Mouse (Mus musculus) testis, adult 2 months (tissue): ENCODE measurements around the gene Fam189b. TPM values are rescaled to one million over a fixed set of nuclear protein-coding genes. Genes with fewer than 3 reads are reported as not detected.
"Not testable (repeated sequence)": the region's sequence is repeated elsewhere in the genome, so short reads cannot be mapped to it uniquely, and the experiment has no call there.

ENCODE experiments used
- H3K27ac ChIP-seq: fragments of 200-500 bp; 2 replicates; pipeline ENCODE4 v1.5.1; 2012; ENCODE audit warnings: low read depth, low read length; ENCODE audit not compliant: control insufficient read depth, insufficient read depth
- H3K27me3 ChIP-seq: fragments of 200-500 bp; 2 replicates; pipeline ENCODE4 v1.6.1; 2012; ENCODE audit warnings: mild to moderate bottlenecking, low read length, moderate library complexity; ENCODE audit not compliant: control insufficient read depth, insufficient read depth
- H3K36me3 ChIP-seq: fragments of 200-500 bp; 2 replicates; pipeline ENCODE4 v1.6.1; 2012; ENCODE audit warnings: mild to moderate bottlenecking, low read length; ENCODE audit not compliant: control insufficient read depth, insufficient read depth
- H3K4me1 ChIP-seq: fragments of 200-500 bp; 2 replicates; pipeline ENCODE4 v1.6.1; 2012; ENCODE audit warnings: low read length; ENCODE audit not compliant: control insufficient read depth, insufficient read depth
- H3K4me3 ChIP-seq: fragments of 200-500 bp; 2 replicates; pipeline ENCODE4 v1.5.1; 2012; ENCODE audit warnings: low read depth, mild to moderate bottlenecking, low read length, moderate library complexity, mixed read lengths; ENCODE audit not compliant: control insufficient read depth
- CTCF ChIP-seq: fragments of 200-500 bp; IDR thresholded peaks from 2 replicates; pipeline ENCODE4 v1.5.1; 2012; ENCODE audit warnings: low read depth, mild to moderate bottlenecking, inconsistent platforms, low read length, moderate library complexity; ENCODE audit not compliant: control insufficient read depth, insufficient read depth, insufficient replicate concordance
- POLR2A ChIP-seq: fragments of 200-500 bp; IDR thresholded peaks from 2 replicates; pipeline ENCODE4 v1.6.1; 2012; ENCODE audit warnings: low read depth, mild to moderate bottlenecking, inconsistent platforms, low read length, moderate library complexity; ENCODE audit not compliant: control insufficient read depth
- polyA plus RNA-seq: library from polyadenylated mRNA; depleted of rRNA; stranded (reverse); fragments of >200 nt; gene quantifications from 2 replicates; pipeline ENCODE4 v1.2.3, GENCODE M21; 2012

Fam189b gene
- polyA plus RNA-seq, 1 experiment: 5.7 TPM

DNA sequence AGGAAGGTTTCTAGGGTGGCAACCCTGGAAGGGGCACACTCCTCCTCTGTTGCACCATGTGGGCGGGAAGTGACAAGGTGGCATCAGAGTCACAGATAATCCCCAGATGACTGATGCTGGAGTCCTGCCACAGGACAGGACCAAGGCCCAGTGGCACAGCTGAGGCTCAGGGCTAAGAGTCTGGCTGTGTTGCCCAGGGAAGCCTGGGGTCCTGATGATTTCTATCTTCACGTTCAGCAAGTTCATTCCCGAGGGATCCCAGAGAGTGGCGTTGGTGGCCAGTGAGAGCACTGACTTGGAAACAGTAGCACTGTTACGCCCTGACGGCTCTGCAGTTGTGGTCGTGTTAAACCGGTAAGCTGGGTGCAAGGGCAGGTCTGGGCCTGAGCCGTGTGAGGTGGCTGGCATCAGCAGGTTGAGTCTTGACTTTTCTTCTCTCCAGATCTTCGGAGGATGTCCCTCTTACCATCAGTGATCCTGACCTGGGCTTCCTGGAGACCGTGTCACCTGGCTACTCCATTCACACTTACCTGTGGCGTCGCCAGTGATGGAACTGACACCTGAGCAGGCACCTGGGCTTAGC lies 25.2 kb downstream of the Fam189b start:
- no peak overlapping the region for H3K27ac ChIP-seq
- H3K4me3 ChIP-seq: no peak overlapping the region
- no peaks in the 10 kb centered on the region for H3K27me3 ChIP-seq
- TF ChIP-seq CTCF (no peak), POLR2A (no peak)
- no peaks in the 10 kb centered on the region; the same call in none of the 2 replicates for H3K36me3 ChIP-seq
- no peaks in the 10 kb centered on the region; the same call in 1 of the 2 replicates for H3K4me1 ChIP-seq

GRCm38 (mm10) chr3:89208736-89209135 lies 25.8 kb downstream of the Fam189b start:
- no peak overlapping the region for H3K4me3 ChIP-seq
- H3K27me3 ChIP-seq: no peaks in the 10 kb centered on the region
- no peaks in the 10 kb centered on the region; the same call in 1 of the 2 replicates for H3K4me1 ChIP-seq
- H3K27ac ChIP-seq: no peak overlapping the region
- no peaks in the 10 kb centered on the region; the same call in none of the 2 replicates for H3K36me3 ChIP-seq
- TF ChIP-seq POLR2A (no peak), CTCF (no peak)

DNA sequence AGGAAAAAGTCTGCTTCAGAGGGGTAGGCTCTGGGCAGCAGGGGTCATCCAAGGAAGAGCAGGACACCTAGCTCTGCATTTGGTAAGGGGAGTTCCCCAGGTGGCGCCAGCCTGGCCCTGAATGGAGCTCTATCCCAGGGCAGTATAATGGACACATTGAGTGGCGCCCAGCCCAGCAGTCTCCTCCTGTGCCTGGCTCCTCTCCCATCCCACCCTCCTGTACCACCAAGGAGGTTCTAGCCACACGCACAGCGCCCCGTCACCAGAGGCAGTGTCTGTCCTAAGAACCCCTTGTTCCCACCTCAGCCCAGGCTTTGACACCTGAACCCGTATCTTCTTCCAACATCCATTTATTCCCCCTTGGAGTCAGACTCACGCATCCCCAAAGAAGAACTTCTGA lies 26.8 kb downstream of the Fam189b start:
- TF ChIP-seq CTCF (no peak), POLR2A (no peak)
- H3K4me3 ChIP-seq: no peak overlapping the region
- H3K4me1 ChIP-seq: no peaks in the 10 kb centered on the region; the same call in 1 of the 2 replicates
- H3K36me3 ChIP-seq: no peaks in the 10 kb centered on the region; the same call in none of the 2 replicates
- no peaks in the 10 kb centered on the region for H3K27me3 ChIP-seq
- H3K27ac ChIP-seq: no peak overlapping the region

- TF ChIP-seq CTCF (no peak), POLR2A (no peak)
- Histone ChIP-seq H3K27me3 (no peaks in the 10 kb centered on the region), H3K27ac (no peak overlapping the region), H3K4me3 (no peak overlapping the region), H3K36me3 (no peaks in the 10 kb centered on the region; the same call in none of the 2 replicates), H3K4me1 (peaks cover 2% of the 10 kb centered on the region; the same call in 1 of the 2 replicates)
Measured at GRCm38 (mm10) chr3:89210162-89210561, 27.2 kb downstream of the Fam189b start.

DNA sequence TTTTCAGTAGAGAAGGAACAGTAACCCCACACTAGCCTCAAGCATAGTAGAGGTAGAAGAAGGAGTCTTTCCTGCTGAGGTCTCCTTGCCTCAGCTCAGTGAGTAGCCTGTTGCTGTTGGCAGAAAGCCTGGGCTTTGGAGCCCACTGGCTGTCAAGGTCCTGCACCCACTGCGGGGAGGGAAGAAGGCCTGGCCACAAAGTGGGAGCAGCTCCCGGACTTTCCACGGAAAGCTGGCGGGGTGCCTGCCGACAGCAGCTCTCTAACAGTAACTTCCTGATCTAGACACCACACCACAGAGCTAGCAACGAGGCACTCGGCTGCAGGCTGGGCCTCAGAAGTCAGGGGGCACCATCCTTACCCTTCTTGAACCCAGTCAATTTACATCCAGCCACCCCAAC lies 27.8 kb downstream of the Fam189b start:
- H3K4me3 ChIP-seq: no peak overlapping the region
- H3K36me3 ChIP-seq: no peaks in the 10 kb centered on the region; the same call in none of the 2 replicates
- no peak overlapping the region for H3K27ac ChIP-seq
- no peaks in the 10 kb centered on the region for H3K27me3 ChIP-seq
- peaks cover 7% of the 10 kb centered on the region for H3K4me1 ChIP-seq
- TF ChIP-seq CTCF (no peak), POLR2A (no peak)

DNA sequence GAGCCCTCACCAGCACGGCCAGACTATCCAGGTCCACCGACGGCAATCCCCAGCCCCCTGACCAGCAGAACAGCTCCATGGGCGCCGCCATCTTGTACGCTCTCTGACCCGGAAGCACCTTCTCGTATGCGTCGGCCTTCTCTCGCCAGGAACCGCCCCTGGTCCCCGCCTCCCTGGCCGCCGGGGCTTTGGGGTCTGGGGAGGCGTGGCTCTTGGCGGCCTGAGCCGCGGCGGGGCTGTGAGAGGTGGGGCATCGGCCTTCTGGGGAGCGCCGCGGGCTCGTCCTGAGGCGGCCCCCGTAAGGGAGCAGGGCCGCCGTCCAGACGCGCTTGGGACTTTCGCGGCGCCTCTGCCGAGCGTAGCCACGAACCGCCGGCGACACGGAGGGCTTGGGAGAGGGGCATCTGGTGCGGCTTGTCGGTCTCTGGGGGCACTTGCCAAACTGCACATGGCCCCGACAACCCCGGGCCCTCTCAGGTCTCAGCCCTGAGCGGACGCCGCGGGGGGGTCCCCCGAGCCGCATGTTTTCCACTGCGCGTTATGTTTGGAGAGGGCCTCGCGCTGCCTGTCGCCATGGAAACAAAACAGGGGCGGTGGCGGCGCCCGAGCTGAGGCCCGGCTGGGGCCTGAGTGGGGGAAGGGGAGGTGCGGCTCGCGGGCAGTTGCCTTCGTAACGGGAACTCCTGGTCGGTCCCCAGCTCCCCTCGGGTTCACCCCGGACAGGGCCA lies 31.0 kb downstream of the Fam189b start:
- Histone ChIP-seq H3K4me3 (peak overlapping the region; percentile 93), H3K36me3 (no peaks in the 10 kb centered on the region; the same call in none of the 2 replicates), H3K27me3 (no peaks in the 10 kb centered on the region), H3K4me1 (peaks cover 13% of the 10 kb centered on the region), H3K27ac (peak overlapping the region; percentile 94)
- TF ChIP-seq CTCF (no peak), POLR2A (peak; percentile 94)

DNA sequence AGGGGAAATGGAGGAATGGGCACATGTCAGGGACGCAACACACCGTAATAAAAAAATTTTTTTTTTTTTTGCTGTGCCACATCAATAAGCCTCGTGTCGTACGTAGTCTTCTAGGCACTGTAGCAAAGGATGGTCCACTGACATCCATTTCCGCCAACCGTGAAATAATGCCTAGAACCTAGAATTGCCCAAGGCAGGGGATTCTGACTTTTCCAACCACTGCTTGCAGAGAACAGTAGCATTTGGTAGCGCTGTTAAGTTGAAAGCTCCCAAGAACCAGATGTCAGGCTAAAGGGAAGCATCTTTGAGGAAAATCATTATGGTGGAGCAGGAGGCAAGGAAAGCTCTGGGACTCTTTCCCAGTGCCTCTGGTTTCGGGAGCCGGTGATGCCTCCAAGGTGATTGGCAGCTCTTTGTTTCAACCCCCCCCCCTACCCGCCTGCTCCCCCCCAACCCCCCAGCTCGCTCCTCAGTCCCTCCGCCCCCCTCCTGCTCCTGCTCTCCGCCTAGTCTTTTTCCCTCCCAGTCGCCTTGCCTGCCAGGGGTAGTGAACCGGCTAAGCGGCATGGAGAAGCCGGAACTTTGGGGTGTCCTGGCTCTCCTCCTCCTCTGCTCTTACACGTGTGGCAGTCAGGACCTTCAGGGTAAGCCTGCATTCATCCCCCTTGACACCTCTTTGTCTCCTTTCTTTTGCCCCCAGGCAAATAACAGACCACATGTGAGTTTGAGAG lies 31.9 kb downstream of the Fam189b start, which contains the start of gene Thbs3:
Gene Thbs3 (plus strand): TSS at position 500 of the 731 bp plus-strand sequence.
- H3K4me3 ChIP-seq: peak within 1 kb of the TSS; percentile 93
- TF ChIP-seq POLR2A (no peak), CTCF (no peak)
- no peaks in the 10 kb centered on the region for H3K27me3 ChIP-seq
- peak within 1 kb of the TSS; percentile 94 for H3K27ac ChIP-seq
- peaks cover 13% of the 10 kb centered on the region for H3K4me1 ChIP-seq
- no peaks in the 10 kb centered on the region; the same call in 1 of the 2 replicates for H3K36me3 ChIP-seq

- H3K4me1 ChIP-seq: peaks cover 13% of the 10 kb centered on the region
Measured at GRCm38 (mm10) chr3:89215853-89216252, 32.9 kb downstream of the Fam189b start.

DNA sequence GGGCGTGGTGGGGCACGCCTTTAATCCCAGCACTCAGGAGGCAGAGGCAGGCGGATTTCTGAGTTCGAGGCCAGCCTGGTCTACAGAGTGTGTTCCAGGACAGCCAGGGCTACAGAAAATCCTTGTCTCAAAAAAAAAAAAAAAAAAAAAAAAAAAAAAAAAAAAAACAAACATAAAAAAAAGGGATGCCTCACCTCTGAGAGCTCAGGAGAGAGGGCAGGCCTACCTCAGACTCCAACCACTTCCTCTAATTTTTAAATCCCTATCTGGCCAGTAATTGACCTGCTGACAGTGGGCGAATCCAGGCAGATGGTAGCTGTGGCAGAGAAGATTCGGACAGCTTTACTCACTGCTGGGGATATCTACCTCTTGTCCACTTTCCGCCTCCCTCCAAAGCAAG lies 33.5 kb downstream of the Fam189b start:
- Histone ChIP-seq H3K4me3 (peak overlapping the region; percentile 93), H3K4me1 (peaks cover 13% of the 10 kb centered on the region)
- not testable (repeated sequence) for H3K27me3 ChIP-seq, H3K27ac ChIP-seq, H3K36me3 ChIP-seq

More at GRCm38 (mm10) chr3:89215853-89216252, 32.9 kb downstream of the Fam189b start:
- Histone ChIP-seq H3K27me3 (no peaks in the 10 kb centered on the region), H3K36me3 (no peaks in the 10 kb centered on the region), H3K4me3 (peak overlapping the region; percentile 93), H3K27ac (no peak overlapping the region)
- TF ChIP-seq CTCF: peak; percentile 74
- TF ChIP-seq POLR2A: no peak
